Mouse (Mus musculus) layer of hippocampus, postnatal 14 days (tissue): ENCODE measurements at regions not wholly inside any gene's neighbourhood (a gene's known extent, or its start where the extent isn't known, plus 50 kb on each side); places are given as distances from the start of the nearest gene placed in this dataset.
"Not testable (repeated sequence)": the region's sequence is repeated elsewhere in the genome, so short reads cannot be mapped to it uniquely, and the experiment has no call there.

ENCODE experiments used
- DNase-seq, 2 experiments: peaks; one replicate each; pipeline ENCODE4 v3.0.0; 2021 to 2022; ENCODE audit warnings: low spot score in 2 of 2, mixed read lengths in 1 of 2

- DNase-seq, result peak; percentile 21 to 76
These were observed 536.2 kb downstream of the Trhde start for GRCm38 (mm10) chr10:114265927-114266326.

GRCm38 (mm10) chr10:114241606-114242005, 560.5 kb downstream of the Trhde start:
- no peak for DNase-seq

GRCm38 (mm10) chr10:114227635-114228034, 574.5 kb downstream of the Trhde start:
- no peak for DNase-seq

- DNase-seq, result no peak
These were observed 600.5 kb downstream of the Trhde start for GRCm38 (mm10) chr10:114201583-114201982.

- DNase-seq, result no peak
These were observed 601.2 kb downstream of the Trhde start for GRCm38 (mm10) chr10:114200939-114201338.

- DNase-seq, result no peak
These were observed 615.8 kb downstream of the Trhde start for GRCm38 (mm10) chr10:114186287-114186686.

- not testable (repeated sequence) for DNase-seq
These were observed 658.8 kb downstream of the Trhde start for GRCm38 (mm10) chr10:114143345-114143744.

- no peak for DNase-seq
These were observed 664.2 kb downstream of the Trhde start for GRCm38 (mm10) chr10:114137924-114138323.

- no peak for DNase-seq
These were observed 665.0 kb downstream of the Trhde start for GRCm38 (mm10) chr10:114137095-114137494.
